Mouse (Mus musculus): ENCODE results near the gene Tjp1. TPM values are rescaled to one million over a fixed set of nuclear protein-coding genes. Genes with fewer than 3 reads are reported as not detected.

Tjp1 gene
- 3.4 and 5.3 TPM in 2 replicates for total RNA-seq (2017)

DNA sequence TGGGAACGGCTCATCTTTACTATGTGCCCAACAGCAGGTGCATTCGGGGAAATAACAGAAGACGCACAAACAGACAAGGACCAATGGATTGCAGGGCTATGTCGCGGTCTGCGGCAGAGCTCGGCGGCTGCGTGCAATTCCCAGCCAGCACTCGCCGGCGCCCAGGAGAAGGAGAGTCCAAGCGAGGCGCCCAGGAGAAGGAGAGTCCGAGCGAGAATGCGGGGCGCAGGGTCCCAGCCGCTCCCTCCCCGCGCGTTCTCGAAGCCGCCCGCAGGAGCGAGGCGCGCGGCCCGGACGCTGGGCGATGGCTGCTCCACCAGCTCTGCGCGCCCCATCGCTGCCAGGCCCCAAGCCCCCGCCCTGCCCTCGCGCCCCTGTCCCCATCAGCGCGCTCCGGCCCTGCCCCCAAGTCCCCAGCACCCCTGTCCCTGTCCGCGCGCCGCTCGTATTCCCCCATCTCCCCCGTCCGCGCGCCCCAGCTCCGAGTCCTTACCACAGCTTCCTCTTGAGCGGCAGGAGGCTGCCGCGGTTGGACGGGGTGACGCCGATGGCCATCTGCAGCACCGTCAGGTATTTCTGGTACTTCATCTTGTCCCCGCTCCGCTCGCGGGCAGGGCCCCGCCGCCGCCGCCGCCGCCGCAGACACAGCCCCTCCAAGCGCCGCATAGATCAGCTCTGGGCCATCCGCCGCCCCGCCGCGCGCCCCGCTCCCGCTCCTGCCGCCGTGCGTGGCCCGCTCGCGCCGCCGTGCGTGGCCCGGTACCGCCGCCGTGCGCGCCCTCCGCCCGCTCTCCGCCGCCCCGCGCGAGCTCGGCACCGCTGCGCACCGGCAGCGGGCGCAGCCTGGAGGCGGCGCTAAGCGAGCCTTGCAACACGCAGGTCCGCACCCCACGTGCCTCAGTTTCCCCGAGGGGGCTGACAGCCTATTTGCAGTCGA, at the start of gene Tjp1:
Gene Tjp1 (minus strand): TSS at position 711 of the 937 bp plus-strand sequence.
- ATAC-seq (replicated peaks in 1 of 2; ENCODE audit: insufficient read depth in 1 of 2, low FRiP score in 2 of 2, low TSS enrichment in 1 of 2, low read depth in 1 of 2, poor library complexity in 2 of 2, severe bottlenecking in 2 of 2): peak; percentile 45 to 46; a peak in 2 of 4 replicates

DNA sequence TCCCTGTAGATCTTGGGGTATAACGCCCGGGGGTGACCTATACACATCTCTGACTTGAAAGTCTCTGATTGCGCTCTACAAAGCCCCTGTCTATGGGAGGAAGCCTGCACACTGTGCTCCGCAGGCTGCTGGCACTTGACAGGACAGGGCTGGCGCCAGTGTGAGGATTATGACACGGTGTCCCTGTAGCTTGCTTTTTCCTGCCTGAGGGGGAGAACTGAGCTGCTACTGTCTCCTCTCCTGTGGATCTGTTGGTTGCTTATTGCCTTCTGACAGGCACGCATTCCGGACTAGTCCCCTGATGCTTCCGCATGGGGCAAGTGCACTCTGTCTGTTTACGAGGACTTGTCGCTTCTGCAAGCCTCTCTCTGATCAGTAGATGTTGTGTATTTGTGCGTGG, 49.5 kb upstream of the Tjp1 start:
- ATAC-seq (replicated peaks in 1 of 2; ENCODE audit: insufficient read depth in 1 of 2, low FRiP score in 2 of 2, low TSS enrichment in 1 of 2, low read depth in 1 of 2, poor library complexity in 2 of 2, severe bottlenecking in 2 of 2): no peak

DNA sequence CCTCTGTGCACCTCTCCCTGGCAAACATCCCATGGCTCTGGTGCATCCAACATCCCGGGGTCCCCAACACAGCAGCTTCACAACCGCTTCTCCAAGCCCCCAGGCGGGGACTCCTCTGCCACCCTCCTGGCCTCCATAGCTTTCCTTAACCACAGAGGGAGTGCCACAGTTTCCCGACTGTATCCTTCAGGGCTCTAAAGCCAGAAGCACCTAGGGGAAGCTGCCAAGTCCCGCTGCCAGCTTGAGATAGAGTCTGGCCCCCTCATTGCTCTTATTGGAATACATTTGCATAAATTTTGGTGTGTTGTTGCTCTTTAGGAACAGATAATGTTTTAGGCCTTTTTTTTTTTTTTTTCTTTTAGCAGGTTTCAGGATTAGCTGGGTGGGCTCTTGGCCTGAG, 45.1 kb upstream of the Tjp1 start:
- ATAC-seq (replicated peaks in 1 of 2; ENCODE audit: insufficient read depth in 1 of 2, low FRiP score in 2 of 2, low TSS enrichment in 1 of 2, low read depth in 1 of 2, poor library complexity in 2 of 2, severe bottlenecking in 2 of 2): no peak

DNA sequence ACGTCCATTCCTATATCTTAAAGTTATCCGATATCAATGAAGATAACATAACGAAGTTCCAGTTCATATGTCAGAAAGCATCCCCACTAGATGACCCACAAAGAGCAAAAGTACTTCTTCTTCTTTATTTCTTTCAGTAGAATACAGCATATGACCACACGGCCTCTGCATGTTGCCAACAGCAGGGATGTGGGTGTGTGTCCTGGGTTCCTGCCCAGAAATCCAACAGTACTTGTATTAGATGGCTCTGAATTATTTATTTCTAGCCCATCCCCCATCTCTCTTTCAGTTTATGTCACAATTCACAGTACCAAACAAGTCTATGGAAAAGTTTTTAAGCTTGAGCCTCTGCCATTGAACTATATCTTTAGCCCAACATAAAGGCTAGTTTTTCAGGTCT, 43.1 kb upstream of the Tjp1 start:
- ATAC-seq (replicated peaks in 1 of 2; ENCODE audit: insufficient read depth in 1 of 2, low FRiP score in 2 of 2, low TSS enrichment in 1 of 2, low read depth in 1 of 2, poor library complexity in 2 of 2, severe bottlenecking in 2 of 2): no peak

DNA sequence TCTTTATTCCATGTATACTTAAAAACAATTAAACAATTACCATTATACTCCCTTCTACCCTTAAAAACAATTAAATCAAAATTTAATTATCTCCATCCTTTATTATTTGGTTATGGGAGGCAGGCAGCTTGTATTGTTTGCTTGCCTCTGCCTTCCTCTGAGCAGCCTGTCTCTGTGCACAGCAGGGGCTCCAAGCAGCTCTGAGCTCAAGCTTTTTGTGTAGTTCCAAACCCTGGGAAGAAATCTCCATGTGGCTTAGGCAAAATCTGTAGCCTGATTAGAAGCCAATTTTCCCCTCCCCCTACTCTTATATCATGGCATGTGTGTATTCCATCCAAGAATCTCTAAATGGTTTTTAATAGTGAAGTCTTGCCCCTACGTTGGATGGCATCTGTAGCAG, 28.4 kb upstream of the Tjp1 start:
- ATAC-seq (replicated peaks in 1 of 2; ENCODE audit: insufficient read depth in 1 of 2, low FRiP score in 2 of 2, low TSS enrichment in 1 of 2, low read depth in 1 of 2, poor library complexity in 2 of 2, severe bottlenecking in 2 of 2): no peak

DNA sequence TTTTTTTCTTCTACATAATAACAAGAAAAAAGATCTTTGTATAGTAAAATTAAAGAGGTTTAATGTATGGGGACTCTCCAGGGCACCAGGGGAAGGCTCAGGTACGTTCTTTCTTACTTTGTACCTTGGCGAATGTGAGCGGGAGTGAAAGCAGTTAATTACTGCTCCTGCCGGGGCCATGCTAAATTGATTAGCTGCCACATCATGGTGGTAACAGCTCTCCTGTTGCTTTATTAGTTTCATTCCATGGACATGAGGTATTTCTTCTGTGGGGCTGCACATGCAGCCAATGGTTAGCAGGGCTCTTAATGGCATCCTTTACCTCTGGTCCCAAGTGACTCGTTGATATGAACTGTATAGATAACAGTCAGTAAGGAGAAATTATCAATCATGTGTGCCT, 18.2 kb upstream of the Tjp1 start:
- ATAC-seq (replicated peaks in 1 of 2; ENCODE audit: insufficient read depth in 1 of 2, low FRiP score in 2 of 2, low TSS enrichment in 1 of 2, low read depth in 1 of 2, poor library complexity in 2 of 2, severe bottlenecking in 2 of 2): no peak

DNA sequence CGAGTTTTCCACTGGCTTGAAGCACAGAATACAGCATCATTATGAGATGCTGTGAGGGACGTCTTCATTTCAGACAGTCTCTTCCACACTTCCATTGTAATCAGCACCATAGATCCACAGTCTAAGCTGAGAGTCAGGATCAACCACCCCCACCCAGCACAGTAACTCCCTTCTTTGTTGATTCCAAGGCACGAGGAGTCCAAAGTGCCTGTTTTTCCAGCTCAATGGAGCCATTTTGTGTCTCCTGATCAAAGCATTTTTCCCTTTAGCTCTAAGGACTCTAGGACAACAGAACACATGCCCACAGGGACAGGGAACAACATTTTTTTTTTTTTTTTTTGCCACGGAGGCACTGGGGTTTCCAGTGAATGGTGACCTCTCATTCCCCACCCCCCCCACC, 5.1 kb upstream of the Tjp1 start:
- ATAC-seq (replicated peaks in 1 of 2; ENCODE audit: insufficient read depth in 1 of 2, low FRiP score in 2 of 2, low TSS enrichment in 1 of 2, low read depth in 1 of 2, poor library complexity in 2 of 2, severe bottlenecking in 2 of 2): no peak

DNA sequence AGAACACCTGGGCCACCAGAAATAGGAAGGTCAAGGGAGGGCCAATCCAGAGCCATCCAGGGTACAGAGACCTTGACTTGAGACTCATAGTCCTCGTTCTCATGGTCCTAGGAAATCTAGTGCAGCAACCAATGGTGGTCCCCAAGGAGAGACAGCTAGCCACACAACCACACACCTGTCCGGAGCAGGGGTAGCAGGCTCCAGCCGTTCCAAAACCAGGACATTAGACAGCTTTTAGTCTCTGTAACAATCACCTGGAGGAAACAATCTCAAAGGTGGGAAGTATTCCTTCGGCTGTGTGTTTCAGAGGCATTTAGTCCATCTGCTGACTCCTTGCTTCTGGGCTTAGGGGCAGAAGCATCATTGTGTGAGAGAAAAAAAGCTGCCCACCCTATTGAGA, 4.5 kb downstream of the Tjp1 start:
- no peak for ATAC-seq (replicated peaks in 1 of 2; ENCODE audit: insufficient read depth in 1 of 2, low FRiP score in 2 of 2, low TSS enrichment in 1 of 2, low read depth in 1 of 2, poor library complexity in 2 of 2, severe bottlenecking in 2 of 2)

DNA sequence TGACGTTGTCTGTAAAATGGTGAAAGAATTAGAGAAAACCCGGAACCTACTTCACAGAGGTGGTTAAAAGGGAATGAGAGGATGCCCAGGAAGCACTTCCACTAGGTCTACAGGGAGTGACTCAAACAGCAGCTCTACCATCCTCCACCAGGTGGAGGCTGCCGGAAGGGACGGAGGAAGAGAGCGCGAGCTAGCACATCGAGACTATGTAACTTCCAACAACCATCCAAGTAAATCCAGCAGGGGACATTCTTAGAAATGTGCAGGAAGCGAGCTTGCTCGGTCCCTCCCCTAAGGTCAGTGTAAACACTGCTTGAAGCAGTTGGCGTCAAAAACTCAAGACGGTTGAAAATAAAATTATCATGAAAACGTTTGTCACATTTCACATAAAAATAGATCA, 5.1 kb downstream of the Tjp1 start:
- ATAC-seq (replicated peaks in 1 of 2; ENCODE audit: insufficient read depth in 1 of 2, low FRiP score in 2 of 2, low TSS enrichment in 1 of 2, low read depth in 1 of 2, poor library complexity in 2 of 2, severe bottlenecking in 2 of 2): no peak

DNA sequence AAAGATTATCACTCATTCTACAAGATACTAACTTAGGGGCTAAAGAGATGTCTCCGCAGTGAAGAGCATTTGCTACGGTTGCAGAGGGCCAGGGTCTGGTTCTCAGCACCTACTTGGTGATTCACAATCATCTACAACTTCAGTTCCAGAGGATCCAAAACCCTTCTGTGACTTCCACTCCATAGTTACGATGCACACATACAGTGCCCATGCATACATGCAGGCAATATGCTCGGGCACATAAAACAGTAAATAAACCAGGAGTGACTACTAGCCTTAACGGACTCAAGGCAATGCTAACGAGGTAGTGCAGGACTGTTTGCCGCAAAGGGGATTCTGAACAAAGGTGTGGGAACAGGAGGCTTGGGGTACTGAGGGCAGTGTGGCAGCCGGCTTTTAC, 7.0 kb downstream of the Tjp1 start:
- ATAC-seq (replicated peaks in 1 of 2; ENCODE audit: insufficient read depth in 1 of 2, low FRiP score in 2 of 2, low TSS enrichment in 1 of 2, low read depth in 1 of 2, poor library complexity in 2 of 2, severe bottlenecking in 2 of 2): no peak

DNA sequence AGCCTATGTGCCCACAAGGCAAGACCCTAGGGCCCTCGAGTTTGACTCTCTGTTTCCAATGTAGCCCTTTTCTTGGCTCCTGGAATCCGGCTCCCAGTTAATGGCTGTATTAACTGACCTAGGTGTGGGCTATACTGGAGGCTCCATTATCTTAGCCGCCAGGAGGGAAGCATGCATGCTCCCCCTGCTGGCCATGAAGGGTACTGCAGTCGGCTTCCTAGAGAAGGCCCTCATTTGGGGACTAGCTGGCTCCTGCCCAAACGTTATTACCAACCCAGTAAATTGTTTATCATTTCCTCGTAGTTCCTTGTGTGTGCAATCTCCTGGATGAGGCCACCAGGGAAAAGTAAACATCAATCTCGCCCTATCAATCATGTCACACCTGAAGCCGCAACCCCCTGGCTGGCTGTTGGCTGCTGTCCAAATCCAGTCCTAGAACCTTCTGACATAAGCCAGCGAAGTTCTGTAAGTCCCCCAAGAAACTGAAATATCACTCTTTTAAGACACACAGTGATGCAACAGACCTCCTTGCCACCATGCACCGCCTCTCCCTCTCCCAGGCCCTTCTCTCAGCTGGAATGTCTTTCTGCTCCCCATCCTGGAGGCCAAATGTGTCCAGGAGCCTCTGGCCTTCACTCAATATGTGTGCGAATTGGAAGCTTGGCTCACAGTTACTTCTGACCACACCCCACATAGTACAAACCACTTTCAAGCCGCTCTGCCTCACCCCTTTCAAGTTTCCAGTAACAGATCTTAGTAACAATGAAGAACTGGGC, 7.6 kb downstream of the Tjp1 start:
- peak; percentile 60 to 65; a peak in 3 of 4 replicates for ATAC-seq (replicated peaks in 1 of 2; ENCODE audit: insufficient read depth in 1 of 2, low FRiP score in 2 of 2, low TSS enrichment in 1 of 2, low read depth in 1 of 2, poor library complexity in 2 of 2, severe bottlenecking in 2 of 2)

DNA sequence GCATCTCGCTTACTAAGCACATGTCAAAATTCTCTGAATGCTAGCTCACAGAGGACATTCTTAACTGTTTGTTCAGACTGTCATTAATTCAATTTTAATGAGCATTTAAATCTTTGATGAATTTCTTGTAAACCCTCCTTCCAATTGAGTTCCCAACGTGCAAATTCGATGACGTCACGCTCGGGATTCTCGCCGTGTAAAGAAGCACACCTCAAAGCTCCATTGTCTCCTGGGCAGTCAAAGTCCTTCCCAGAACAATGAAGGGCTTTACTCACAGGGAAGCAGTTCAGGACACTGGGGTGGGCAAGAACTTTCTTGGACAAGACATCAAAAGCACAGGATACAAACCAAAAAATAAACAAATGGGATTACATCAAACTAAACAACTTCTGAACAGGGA, 10.7 kb downstream of the Tjp1 start:
- ATAC-seq (replicated peaks in 1 of 2; ENCODE audit: insufficient read depth in 1 of 2, low FRiP score in 2 of 2, low TSS enrichment in 1 of 2, low read depth in 1 of 2, poor library complexity in 2 of 2, severe bottlenecking in 2 of 2): no peak

DNA sequence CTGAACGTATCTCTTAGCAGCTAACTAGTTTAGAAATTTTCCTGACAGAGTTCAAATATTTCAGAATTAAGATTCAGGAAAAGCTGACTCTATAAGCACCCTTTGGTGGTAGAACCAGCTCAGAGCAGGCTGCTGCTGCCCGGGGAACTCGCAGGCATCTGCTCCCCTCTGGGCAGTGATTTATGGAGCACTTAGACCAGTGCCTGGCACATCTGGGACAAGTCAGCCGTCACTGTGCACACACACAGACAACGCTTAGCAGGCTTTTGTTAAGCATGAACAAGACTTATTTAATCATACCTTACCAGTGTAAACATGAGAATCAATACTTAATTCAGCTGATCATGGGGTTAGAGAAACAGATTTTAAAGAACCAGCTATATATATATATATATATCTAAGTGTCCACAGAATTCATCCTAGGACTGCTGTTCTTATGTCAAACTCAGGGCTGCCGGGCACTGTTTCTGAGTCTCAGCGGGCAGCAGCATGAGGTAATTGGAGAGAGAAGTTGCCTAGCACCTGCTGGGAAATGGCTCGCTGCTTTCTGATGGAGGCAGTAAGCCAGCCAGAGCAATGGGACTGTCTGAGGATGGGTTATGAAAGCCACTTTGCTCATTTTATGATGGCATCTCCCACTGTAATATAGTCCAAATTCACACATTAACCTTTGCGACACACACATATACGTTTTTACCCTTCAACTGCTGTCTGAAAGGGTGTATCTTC, 14.0 kb downstream of the Tjp1 start:
- ATAC-seq (replicated peaks in 1 of 2; ENCODE audit: insufficient read depth in 1 of 2, low FRiP score in 2 of 2, low TSS enrichment in 1 of 2, low read depth in 1 of 2, poor library complexity in 2 of 2, severe bottlenecking in 2 of 2): no peak

DNA sequence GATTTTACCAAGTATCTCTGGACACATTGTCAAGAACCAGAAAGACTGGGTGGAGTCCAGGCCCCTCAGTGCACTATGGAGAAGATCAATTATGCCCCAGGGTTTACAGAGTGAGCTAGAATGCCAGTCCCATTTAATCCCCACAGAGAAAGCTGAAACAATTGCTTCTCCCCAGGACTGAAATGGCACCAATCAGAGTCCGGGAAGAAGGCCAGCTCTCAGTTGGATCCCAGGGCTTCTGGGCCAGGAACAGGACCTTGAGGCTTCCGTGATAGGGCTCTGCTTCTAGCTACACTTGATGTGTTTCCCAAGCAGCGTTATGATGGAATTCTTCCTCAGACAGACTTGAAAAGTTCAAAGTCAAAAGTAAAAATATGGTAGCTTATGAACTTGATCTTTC, 18.2 kb downstream of the Tjp1 start:
- ATAC-seq (replicated peaks in 1 of 2; ENCODE audit: insufficient read depth in 1 of 2, low FRiP score in 2 of 2, low TSS enrichment in 1 of 2, low read depth in 1 of 2, poor library complexity in 2 of 2, severe bottlenecking in 2 of 2): no peak

DNA sequence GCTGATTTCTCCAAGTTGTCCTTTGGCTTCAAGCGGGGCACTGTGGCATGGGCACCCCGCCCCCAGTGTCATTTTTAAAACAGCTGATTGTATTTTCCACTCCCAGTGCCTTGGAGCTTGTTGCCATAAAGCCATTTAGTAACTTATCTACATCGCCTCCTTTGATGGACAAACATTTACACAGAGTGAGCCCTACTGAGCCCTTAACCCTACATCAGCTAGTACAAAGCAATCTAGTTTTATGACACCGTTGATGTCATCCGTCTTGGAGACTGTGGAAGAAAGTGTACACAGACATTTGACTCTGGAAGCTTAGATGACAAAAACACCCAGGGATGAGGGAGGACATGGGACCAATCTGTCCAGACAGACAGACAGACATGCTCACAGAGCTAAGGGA, 20.2 kb downstream of the Tjp1 start:
- no peak for ATAC-seq (replicated peaks in 1 of 2; ENCODE audit: insufficient read depth in 1 of 2, low FRiP score in 2 of 2, low TSS enrichment in 1 of 2, low read depth in 1 of 2, poor library complexity in 2 of 2, severe bottlenecking in 2 of 2)

DNA sequence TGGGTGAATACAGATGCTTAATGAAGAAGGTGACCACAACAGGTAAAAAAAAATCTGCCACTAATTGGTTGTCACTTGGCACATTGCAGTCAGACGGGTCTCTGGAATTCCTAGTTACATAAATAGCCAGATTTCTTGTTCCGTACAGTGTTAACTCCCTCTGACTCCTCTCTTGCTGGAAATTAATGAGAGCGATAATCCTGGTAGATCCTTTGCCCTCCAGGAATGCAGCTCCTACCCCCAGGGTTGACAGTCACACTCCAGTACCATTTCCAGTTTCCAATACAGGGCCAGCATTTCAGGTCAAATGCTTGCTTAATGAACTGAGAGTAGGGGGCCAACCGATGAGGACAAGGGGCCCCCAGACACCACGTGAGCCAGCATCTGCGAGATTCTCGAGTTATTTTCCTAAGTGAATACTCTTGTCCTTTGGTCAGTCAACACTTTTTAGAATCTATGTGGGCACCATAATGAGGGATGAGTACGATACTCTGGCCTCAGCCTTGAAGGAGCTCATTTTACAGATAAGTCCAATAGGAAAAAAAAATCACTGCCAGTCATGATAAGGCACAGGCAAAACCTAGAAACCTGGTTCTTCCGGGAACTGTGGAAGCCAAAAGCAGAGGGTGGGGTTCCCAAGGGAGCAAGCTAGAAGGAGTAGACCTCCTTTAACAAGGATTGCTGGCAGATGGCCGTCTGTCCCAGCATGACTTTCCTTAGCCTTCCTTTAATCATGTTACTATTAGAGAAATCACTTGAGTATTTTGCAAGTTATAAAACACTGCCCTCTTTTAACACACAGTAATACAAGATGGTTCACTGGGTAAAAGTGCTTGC, 24.9 kb downstream of the Tjp1 start:
- no peak for ATAC-seq (replicated peaks in 1 of 2; ENCODE audit: insufficient read depth in 1 of 2, low FRiP score in 2 of 2, low TSS enrichment in 1 of 2, low read depth in 1 of 2, poor library complexity in 2 of 2, severe bottlenecking in 2 of 2)

DNA sequence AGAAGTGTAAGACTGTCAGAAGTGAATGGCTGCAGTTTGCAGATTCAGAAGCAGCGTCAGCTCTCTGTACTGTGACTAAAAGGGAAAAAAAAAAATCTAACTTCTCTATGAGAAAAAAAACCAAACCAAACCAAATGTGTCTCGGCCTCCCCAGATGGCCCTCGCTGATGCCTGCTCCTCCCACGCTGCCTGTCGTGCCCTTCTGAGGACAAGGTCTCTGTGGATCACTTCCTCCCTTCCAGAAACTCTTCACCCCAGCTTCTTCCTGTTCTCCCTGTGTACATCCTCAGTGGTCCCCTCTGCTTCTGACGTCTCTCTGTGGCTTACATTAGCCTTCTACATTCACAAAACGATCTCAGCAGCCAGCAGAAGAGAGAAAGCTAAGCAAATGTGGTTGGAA, 26.8 kb downstream of the Tjp1 start:
- no peak for ATAC-seq (replicated peaks in 1 of 2; ENCODE audit: insufficient read depth in 1 of 2, low FRiP score in 2 of 2, low TSS enrichment in 1 of 2, low read depth in 1 of 2, poor library complexity in 2 of 2, severe bottlenecking in 2 of 2)

Data from hematopoietic stem cell, adult 5-6 weeks (primary cell).